Mouse (Mus musculus) lung, embryonic 15.5 days (tissue): ENCODE measurements at regions not wholly inside any gene's neighbourhood (a gene's known extent, or its start where the extent isn't known, plus 50 kb on each side); places are given as distances from the start of the nearest gene placed in this dataset.

Experiments
- ATAC-seq: fragments of 200-750 bp; cut with Nextera tagmentation; 2 replicates; pipeline ENCODE4 v1.8.0; 2017; ENCODE audit warnings: moderate number of reproducible peaks, borderline replicate concordance; ENCODE audit not compliant: low FRiP score, low TSS enrichment; ENCODE audit errors: extremely low read depth
- H3K27ac ChIP-seq: fragments of 300-500 bp; sonication (generic); 2 replicates; pipeline ENCODE4 v1.5.1; 2015; ENCODE audit warnings: moderate library complexity, mild to moderate bottlenecking, inconsistent platforms
- H3K27me3 ChIP-seq: fragments of 300-500 bp; sonication (generic); 2 replicates; pipeline ENCODE4 v1.6.1; 2015; ENCODE audit warnings: inconsistent platforms
- H3K36me3 ChIP-seq: fragments of 300-500 bp; sonication (generic); 2 replicates; pipeline ENCODE4 v1.6.1; 2015; ENCODE audit warnings: inconsistent platforms
- H3K4me1 ChIP-seq: fragments of 300-500 bp; sonication (generic); 2 replicates; pipeline ENCODE4 v1.6.1; 2015; ENCODE audit warnings: inconsistent platforms
- H3K4me2 ChIP-seq: fragments of 300-500 bp; sonication (generic); 2 replicates; pipeline ENCODE4 v1.6.1; 2015; ENCODE audit warnings: inconsistent platforms, mild to moderate bottlenecking, moderate library complexity
- H3K4me3 ChIP-seq: fragments of 300-500 bp; sonication (generic); 2 replicates; pipeline ENCODE4 v1.5.1; 2015; ENCODE audit warnings: mild to moderate bottlenecking, inconsistent platforms
- H3K9ac ChIP-seq: fragments of 300-500 bp; sonication (generic); 2 replicates; pipeline ENCODE4 v1.6.1; 2015; ENCODE audit warnings: inconsistent platforms
- H3K9me3 ChIP-seq: fragments of 300-500 bp; sonication (generic); 2 replicates; pipeline ENCODE4 v1.6.1; 2016; ENCODE audit warnings: inconsistent platforms
- WGBS: fragments of 180-500 bp; shearing (Covaris S2); methylation state at CpG from one replicate; pipeline ENCODE4 v1.1.7; 2015; 5-methylcytosine and 5-hydroxymethylcytosine counted together

DNA sequence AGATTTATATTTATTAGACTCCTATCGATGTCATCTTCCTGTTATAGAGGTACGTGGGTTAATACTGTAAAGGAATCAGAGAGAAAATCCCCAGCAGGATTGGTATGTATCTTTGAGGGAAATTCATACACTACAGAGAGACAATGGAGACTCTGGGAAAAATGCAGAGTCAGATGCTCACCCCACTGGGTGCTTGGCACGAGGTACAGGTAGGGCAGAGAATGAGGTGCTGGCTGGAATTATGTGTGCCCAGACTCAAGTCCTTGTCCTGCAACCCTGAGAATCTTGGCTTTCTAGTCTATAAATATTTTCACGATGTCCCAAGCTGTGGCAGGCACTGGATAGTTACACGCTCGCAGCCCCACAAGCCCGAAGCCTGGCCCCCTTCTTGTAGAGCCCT is 57.8 kb upstream of the Cry1 start:
- no peak overlapping the region for H3K9ac ChIP-seq
- no peaks in the 10 kb centered on the region for H3K9me3 ChIP-seq
- no peak overlapping the region for H3K4me3 ChIP-seq
- no peaks in the 10 kb centered on the region for H3K27me3 ChIP-seq
- no peak for ATAC-seq
- no peak overlapping the region for H3K27ac ChIP-seq
- no peaks in the 10 kb centered on the region for H3K36me3 ChIP-seq
- H3K4me2 ChIP-seq, result no peak overlapping the region
- H3K4me1 ChIP-seq, result no peaks in the 10 kb centered on the region
- 79% methylated on average over 7 of the region's 7 CpGs for WGBS

DNA sequence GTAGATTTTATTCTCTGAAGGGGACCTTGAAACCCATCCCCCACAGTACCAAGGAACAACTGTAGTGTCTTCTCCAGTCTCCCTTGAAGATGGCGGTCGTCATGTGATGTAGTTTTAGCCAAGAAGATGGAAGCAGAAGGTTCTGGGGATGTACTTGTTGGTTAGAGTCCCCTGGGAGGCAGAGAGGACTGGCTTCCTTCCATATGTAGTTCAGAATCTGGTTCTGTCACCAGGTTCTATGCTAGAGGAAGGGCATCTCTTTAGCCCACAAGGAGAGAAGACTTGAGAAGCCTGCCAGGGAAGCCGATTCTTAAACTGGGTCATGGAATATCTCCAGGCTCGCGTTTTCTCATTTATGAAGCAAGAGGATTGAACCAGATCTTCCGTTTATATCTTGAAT is 58.7 kb upstream of the Cry1 start:
- Histone ChIP-seq H3K36me3 (no peaks in the 10 kb centered on the region), H3K9me3 (no peaks in the 10 kb centered on the region), H3K27ac (no peak overlapping the region), H3K27me3 (no peaks in the 10 kb centered on the region), H3K4me1 (no peaks in the 10 kb centered on the region), H3K4me3 (no peak overlapping the region), H3K9ac (no peak overlapping the region), H3K4me2 (no peak overlapping the region)
- no peak for ATAC-seq
- whole genome bisulfite sequencing, result 82% methylated on average over 6 of the region's 6 CpGs

DNA sequence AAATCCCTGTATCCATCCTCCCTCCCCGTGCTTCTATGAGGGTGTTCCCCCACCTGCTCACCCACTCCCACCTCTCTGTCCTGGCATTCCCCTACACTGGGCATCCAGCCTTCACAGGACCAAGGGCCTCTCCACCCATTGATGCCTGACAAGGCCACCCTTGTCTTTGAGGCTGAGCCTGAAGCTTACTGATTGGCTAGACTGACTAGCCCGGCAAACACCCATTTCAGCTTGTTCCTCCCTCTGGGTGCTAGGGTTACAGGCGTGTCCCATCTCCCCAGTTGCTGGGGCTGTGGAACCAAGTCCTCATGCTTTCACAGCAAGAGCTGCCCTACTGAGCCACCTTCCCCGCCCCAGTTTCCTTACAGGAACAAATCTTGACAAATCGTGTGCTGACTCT is 80.9 kb upstream of the Cry1 start:
- Histone ChIP-seq H3K4me1 (0 out of 2 replicates have a peak, but pooled peaks cover 6% of the 10 kb centered on the region), H3K4me3 (no peak overlapping the region), H3K9ac (no peak overlapping the region), H3K27ac (no peak overlapping the region), H3K36me3 (no peaks in the 10 kb centered on the region), H3K9me3 (no peaks in the 10 kb centered on the region), H3K27me3 (no peaks in the 10 kb centered on the region), H3K4me2 (no peak overlapping the region)
- 27% methylated on average over 5 of the region's 5 CpGs for WGBS
- ATAC-seq, result no peak

DNA sequence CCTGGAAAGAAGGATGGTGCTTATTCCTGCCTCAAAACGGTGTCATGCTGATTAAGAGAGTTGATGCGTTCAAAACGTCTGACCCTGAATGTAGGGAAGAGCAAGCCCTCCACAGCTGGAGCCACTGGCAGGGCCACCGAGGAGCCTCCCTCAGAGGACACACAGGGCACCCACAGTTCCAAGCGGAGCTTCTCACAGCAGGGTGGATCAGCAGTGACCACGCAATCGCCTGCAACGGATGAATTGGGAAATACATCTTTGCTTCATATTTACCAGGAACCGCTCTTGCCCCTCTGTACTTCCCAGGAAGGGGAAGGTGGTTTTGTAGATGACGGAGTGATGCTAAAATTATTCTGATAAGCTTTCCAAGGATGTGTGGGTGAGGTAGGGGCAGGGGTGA is 81.3 kb upstream of the Cry1 start:
- WGBS, result 20% methylated on average over 10 of the region's 10 CpGs
- no peak for ATAC-seq
- no peak overlapping the region for H3K27ac ChIP-seq
- 0 out of 2 replicates have a peak, but pooled peaks cover 6% of the 10 kb centered on the region for H3K4me1 ChIP-seq
- H3K4me2 ChIP-seq, result no peak overlapping the region
- H3K9me3 ChIP-seq, result no peaks in the 10 kb centered on the region
- H3K36me3 ChIP-seq, result no peaks in the 10 kb centered on the region
- no peaks in the 10 kb centered on the region for H3K27me3 ChIP-seq
- H3K9ac ChIP-seq, result no peak overlapping the region
- H3K4me3 ChIP-seq, result no peak overlapping the region

DNA sequence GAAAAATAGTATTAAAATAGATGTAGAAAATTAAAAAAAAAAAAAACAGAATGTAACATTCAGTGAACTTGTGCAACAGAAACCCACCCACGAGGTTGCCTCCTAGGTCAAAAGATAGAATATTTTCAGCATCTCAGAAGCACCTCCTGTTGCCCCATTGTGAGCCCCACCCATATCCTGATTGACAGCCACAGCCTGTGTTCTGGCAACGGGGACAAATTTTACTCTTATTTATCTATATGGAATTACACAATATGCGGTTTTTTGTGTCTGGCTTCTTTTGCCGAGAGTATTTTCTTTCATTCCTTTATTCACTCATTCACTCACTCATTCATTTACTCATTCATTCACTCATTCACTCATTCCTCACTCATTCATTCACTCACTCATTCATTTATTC is 81.9 kb upstream of the Cry1 start:
- ATAC-seq, result no peak
- Histone ChIP-seq H3K36me3 (no peaks in the 10 kb centered on the region), H3K4me3 (no peak overlapping the region), H3K9ac (no peak overlapping the region), H3K9me3 (no peaks in the 10 kb centered on the region), H3K4me2 (no peak overlapping the region), H3K27me3 (no peaks in the 10 kb centered on the region), H3K27ac (no peak overlapping the region), H3K4me1 (0 out of 2 replicates have a peak, but pooled peaks cover 6% of the 10 kb centered on the region)
- WGBS, result 66% methylated on average over 4 of the region's 4 CpGs

DNA sequence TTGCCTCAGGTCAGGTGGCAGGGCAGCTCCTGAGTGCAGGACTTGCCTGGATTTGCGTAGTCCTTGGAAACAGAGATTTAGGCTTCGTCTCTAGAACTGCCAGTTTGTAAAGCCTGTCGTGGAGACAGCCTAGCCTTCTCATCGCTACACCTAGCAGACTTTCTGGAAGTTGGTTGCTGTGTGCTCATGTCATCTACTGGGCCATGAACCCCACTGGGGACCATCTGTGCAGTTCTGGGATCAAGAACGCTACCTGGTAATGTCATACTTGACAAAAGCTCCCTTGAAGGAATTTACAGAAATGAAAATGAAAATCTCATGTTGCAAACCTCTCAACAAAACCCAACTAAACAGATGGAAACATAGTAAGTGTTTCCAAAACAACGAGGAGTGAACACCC is 85.3 kb upstream of the Cry1 start:
- Histone ChIP-seq H3K9ac (no peak overlapping the region), H3K4me2 (no peak overlapping the region), H3K27me3 (no peaks in the 10 kb centered on the region), H3K27ac (no peak overlapping the region), H3K4me1 (0 out of 2 replicates have a peak, but pooled peaks cover 6% of the 10 kb centered on the region), H3K36me3 (no peaks in the 10 kb centered on the region), H3K4me3 (no peak overlapping the region), H3K9me3 (no peaks in the 10 kb centered on the region)
- whole genome bisulfite sequencing, result 75% methylated on average over 6 of the region's 6 CpGs
- ATAC-seq, result no peak

DNA sequence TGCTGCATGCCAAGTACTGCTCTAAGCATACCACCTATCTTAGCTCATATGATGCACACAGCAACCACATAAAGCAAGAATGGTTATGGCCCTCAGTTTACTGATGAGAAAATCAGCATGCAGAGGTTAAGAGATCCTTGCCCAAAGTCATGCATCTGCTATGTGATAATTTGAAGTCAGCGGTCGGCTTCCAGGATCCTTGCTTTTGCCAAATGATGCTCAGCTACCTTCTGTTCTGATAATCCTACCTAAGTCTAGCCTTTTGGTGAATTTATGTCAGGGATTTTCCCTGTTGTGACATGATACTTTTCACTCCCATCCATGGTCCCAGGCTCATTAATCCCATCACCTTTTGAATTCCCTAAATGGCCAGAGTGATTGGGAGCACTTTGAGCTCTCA is 91.9 kb upstream of the Cry1 start:
- no peak overlapping the region for H3K9ac ChIP-seq
- no peaks in the 10 kb centered on the region for H3K9me3 ChIP-seq
- ATAC-seq, result no peak
- no peak overlapping the region for H3K4me2 ChIP-seq
- H3K4me1 ChIP-seq, result no peaks in the 10 kb centered on the region
- H3K4me3 ChIP-seq, result no peak overlapping the region
- H3K27me3 ChIP-seq, result no peaks in the 10 kb centered on the region
- WGBS, result 94% methylated on average over 2 of the region's 2 CpGs
- no peak overlapping the region for H3K27ac ChIP-seq
- H3K36me3 ChIP-seq, result no peaks in the 10 kb centered on the region

DNA sequence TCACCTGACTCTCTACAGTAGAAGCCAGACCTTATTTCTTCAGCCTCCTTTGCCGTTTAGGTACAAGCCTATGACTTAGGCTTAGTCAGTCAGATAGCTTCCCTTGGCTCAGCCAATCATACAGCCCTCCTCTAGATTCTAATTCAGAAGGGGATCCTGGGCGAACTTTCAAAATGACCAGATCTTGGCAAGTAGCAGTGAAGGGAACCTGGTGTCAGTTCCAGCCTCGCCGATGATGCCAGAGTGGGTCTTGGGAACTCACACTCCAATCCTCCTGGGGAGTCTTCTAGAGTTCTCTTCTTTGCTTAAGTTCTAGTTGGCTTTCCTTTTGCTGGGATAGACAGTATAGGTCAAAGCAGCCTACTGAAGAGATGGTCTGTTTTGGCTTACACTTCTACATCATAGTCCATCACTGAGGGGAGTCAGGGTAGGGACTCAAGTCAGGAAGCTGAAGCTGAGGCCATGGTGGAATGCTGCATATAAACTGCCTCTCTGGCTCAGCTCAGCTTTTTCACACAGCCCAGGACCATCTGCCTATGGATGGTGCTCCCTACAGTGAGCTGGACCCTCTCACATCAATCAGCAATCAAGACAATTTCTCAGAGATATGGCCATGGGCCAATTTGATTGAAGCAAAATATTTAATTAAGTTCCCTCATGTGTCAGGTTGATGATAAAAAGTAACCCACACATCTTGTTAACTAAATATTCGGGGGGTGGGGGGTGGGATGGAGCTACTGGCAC is 94.7 kb upstream of the Btbd11 start:
- WGBS, result 80% methylated on average over 5 of the region's 5 CpGs
- Histone ChIP-seq H3K9ac (no peak overlapping the region), H3K27ac (no peak overlapping the region), H3K36me3 (no peaks in the 10 kb centered on the region), H3K27me3 (no peaks in the 10 kb centered on the region), H3K4me3 (no peak overlapping the region), H3K4me2 (no peak overlapping the region), H3K4me1 (no peaks in the 10 kb centered on the region), H3K9me3 (no peaks in the 10 kb centered on the region)
- ATAC-seq, result no peak

DNA sequence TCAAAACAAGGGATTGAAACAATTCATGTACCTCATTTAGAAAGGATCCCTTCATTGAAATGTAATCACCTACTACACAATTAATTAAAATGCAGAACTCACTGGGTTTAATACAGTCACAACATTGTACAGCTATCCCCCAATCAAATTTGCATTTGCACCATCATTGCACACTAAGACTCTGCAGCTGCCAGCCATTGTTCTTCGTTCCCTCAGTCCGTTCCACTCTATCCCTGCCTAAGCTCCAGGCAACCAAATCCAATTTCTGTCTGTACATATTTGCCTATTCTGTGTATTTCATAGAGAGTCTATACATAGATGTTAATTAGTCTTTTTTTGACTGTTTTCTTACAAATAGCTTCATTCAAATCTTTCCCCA is 94.1 kb upstream of the Btbd11 start:
- WGBS, result 88% methylated on average over 2 of the region's 2 CpGs
- ATAC-seq, result no peak
- no peaks in the 10 kb centered on the region for H3K4me1 ChIP-seq

DNA sequence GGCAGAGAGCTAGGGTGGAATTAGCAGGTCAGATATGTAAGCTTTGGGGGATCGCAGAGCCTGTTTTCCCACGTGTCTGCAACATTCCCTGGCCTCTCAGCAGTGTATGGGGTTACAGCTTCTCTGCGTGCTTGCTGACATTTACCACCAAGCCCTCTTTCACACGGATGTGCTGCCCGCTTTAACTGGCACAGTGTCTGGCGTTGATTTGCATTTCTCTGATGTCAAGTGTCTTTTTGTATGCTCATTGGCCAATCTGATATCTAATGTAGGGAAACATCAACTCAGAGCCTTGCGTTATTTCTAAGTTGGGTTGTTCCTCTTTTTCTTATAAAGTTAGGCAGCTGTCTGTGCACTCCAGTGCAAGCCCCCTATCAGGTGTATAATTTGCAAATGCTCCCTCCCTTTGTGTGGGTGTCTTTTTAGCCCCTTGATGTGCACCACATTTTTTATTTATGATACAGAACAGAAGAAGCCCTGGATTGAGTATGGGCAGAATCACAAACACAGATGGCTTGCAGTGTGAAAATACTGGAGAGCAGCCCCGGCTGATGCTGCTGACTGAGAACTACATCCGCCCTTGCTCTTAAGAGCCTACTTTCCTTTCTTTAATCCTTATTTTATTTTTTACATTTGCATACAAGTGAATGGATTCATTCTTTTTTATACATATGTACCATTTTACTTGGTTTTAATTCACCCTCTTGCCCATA is 93.4 kb upstream of the Btbd11 start:
- no peaks in the 10 kb centered on the region for H3K36me3 ChIP-seq
- no peak overlapping the region for H3K27ac ChIP-seq
- H3K9ac ChIP-seq, result no peak overlapping the region
- H3K9me3 ChIP-seq, result no peaks in the 10 kb centered on the region
- no peak overlapping the region for H3K4me3 ChIP-seq
- no peak for ATAC-seq
- WGBS, result 66% methylated on average over 9 of the region's 9 CpGs
- no peak overlapping the region for H3K4me2 ChIP-seq
- no peaks in the 10 kb centered on the region for H3K27me3 ChIP-seq
- H3K4me1 ChIP-seq, result no peaks in the 10 kb centered on the region

More for the DNA sequence above, 94.1 kb upstream of the Btbd11 start:
- Histone ChIP-seq H3K27ac (no peak overlapping the region), H3K27me3 (no peaks in the 10 kb centered on the region), H3K9ac (no peak overlapping the region), H3K9me3 (no peaks in the 10 kb centered on the region), H3K36me3 (no peaks in the 10 kb centered on the region), H3K4me3 (no peak overlapping the region), H3K4me2 (no peak overlapping the region)

DNA sequence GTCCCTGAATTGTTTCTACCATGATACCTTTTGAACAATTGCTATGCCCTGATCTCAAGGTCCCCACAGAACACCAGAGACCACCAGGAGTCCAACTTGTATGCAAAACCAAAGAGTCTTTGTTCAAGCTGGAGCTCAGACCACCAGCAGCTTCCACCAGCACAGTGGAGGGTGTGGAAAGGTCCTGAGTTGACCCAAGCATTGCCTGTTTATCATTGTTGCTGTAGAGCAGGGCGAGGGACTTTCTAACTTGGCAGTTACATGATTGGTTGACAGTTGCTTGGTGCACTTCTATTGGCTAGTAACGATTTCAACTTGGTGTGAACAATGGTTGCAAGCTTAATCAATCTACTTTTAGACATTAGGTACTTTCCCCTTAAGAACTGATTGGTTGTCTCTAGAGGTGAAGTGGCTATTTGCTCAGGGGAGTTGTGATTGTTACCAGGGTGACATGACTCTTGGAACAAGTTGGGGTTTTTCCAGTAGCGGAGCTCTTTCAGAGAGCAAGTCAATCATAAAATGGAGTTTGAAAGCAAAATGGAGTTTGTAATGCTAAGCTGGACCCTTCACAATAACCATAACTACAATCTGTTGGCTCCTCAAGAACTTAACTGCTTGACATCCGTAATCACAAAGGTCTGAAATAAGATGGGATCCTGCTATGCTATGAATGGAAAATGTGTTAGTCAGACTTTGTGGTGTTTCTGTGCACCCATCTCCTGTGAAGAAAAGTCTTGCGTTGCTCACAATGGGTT is 91.3 kb upstream of the Btbd11 start:
- no peaks in the 10 kb centered on the region for H3K36me3 ChIP-seq
- H3K4me1 ChIP-seq, result no peaks in the 10 kb centered on the region
- no peak overlapping the region for H3K9ac ChIP-seq
- no peaks in the 10 kb centered on the region for H3K9me3 ChIP-seq
- H3K27me3 ChIP-seq, result no peaks in the 10 kb centered on the region
- ATAC-seq, result no peak
- H3K27ac ChIP-seq, result no peak overlapping the region
- no peak overlapping the region for H3K4me2 ChIP-seq
- WGBS, result 62% methylated on average over 5 of the region's 5 CpGs
- no peak overlapping the region for H3K4me3 ChIP-seq

DNA sequence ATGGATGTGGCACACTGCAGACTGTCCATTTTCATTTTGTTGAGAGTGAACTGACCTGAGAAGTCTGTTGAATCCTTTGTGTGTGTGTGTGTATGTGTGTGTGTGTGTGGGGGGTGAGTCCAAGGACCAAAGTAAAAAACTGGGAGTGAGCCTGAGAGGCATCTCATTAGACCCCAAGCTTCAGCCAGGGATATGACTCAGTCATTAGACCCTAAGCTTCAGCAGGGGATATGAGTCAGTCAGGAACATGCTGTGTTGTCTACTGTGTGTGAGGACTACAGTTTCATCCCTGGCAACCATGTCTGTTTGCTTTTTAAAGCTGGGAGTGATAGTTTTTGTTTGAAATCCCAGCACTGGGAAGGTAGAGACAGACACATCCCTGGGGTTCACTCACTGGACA is 74.8 kb upstream of the Btbd11 start:
- Histone ChIP-seq H3K4me2 (no peak overlapping the region), H3K27me3 (no peaks in the 10 kb centered on the region), H3K4me1 (no peaks in the 10 kb centered on the region), H3K4me3 (no peak overlapping the region), H3K36me3 (no peaks in the 10 kb centered on the region), H3K27ac (no peak overlapping the region), H3K9ac (no peak overlapping the region), H3K9me3 (no peaks in the 10 kb centered on the region)
- ATAC-seq, result no peak
